In the genomic region with DNA sequence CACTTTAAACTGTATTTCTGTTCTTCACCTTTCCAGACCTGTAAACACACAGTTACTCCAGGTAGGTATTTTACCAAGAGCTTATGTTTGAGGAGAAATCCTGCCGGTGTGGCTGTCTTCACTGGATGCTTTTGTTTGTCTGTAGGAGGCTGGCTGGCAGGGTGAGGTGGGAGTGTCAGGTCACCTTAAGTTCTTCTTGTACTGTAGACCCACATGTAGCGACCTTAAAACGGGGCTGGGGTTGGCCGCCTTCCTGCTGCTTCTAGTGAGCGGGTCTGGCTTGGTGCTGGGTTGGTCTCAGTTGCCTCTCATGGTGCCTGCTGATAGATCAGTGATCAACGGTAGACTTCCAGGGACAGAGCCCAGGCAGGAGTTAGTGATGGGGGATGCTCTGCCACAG, we compare ENCODE assay signal across 18 mouse cellular contexts.
DNase-seq lines count a peak whose midpoint lies in the region; ATAC-seq and TF ChIP-seq lines count a peak whose summit lies in the region.
"Had no signal": no experiment of that assay in that cellular context is flagged by ENCODE, and none has a peak within 500 bp of the region (broad histone marks: within the 10 kb centered on the region; RNA-seq: fewer than 3 reads in every experiment).

No protein-coding gene starts in this region.

- H3K27ac ChIP-seq in heart, embryonic 10.5 days: peak overlapping the region; percentile 73
- 0 out of 2 replicates have a peak overlapping the region, but pooled peaks have one; percentile 7 for H3K27ac ChIP-seq in kidney, embryonic 14.5 days (ENCODE audit: low read depth, low read length)
- 0 out of 2 replicates have a peak overlapping the region, but pooled peaks have one; percentile 15 for H3K27ac ChIP-seq in lung, embryonic 16.5 days (ENCODE audit: low read length)
- 0 out of 2 replicates have a peak overlapping the region, but pooled peaks have one; percentile 46 for H3K27ac ChIP-seq in stomach, embryonic 15.5 days
- no peak overlapping the region for H3K27ac ChIP-seq in midbrain, postnatal 0 days (ENCODE audit: low read depth, low read length)
- H3K27ac ChIP-seq: hindbrain, embryonic 13.5 days; intestine, embryonic 15.5 days; left cerebral cortex, adult 2 months; limb, embryonic 13.5 days had no signal

- peak; percentile 12; the same call in 1 of the 2 replicates for ATAC-seq in kidney, embryonic 14.5 days (ENCODE audit: low FRiP score, low TSS enrichment)
- ATAC-seq in lung, embryonic 16.5 days (ENCODE audit: low read depth): no peak
- ATAC-seq in stomach, embryonic 15.5 days (ENCODE audit: insufficient read depth, low FRiP score, low read depth): no peak
- no peak for ATAC-seq in midbrain, postnatal 0 days (ENCODE audit: low FRiP score)
- ATAC-seq: forebrain, embryonic 16.5 days had no signal

- no peak overlapping the region for H3K4me3 ChIP-seq in heart, embryonic 10.5 days
- H3K4me3 ChIP-seq in kidney, embryonic 14.5 days (ENCODE audit: low read length): no peak overlapping the region
- H3K4me3 ChIP-seq in lung, embryonic 16.5 days (ENCODE audit: low read length): no peak overlapping the region
- H3K4me3 ChIP-seq in stomach, embryonic 15.5 days (replicated peaks): no peak overlapping the region
- no peak overlapping the region for H3K4me3 ChIP-seq in midbrain, postnatal 0 days (ENCODE audit: low read depth, low read length)
- H3K4me3 ChIP-seq: erythroblast, embryonic 14.5 days; hindbrain, embryonic 13.5 days; intestine, embryonic 15.5 days; left cerebral cortex, adult 2 months; limb, embryonic 13.5 days had no signal

- no peaks in the 10 kb centered on the region for H3K9me3 ChIP-seq in heart, embryonic 10.5 days
- no peaks in the 10 kb centered on the region for H3K9me3 ChIP-seq in kidney, embryonic 14.5 days (ENCODE audit: control insufficient read depth, low read length)
- H3K9me3 ChIP-seq in lung, embryonic 16.5 days (ENCODE audit: control insufficient read depth, low read length): no peaks in the 10 kb centered on the region
- no peaks in the 10 kb centered on the region for H3K9me3 ChIP-seq in stomach, embryonic 15.5 days
- H3K9me3 ChIP-seq in midbrain, postnatal 0 days (ENCODE audit: low read length): no peaks in the 10 kb centered on the region
- H3K9me3 ChIP-seq: hindbrain, embryonic 13.5 days; intestine, embryonic 15.5 days; limb, embryonic 13.5 days had no signal

- H3K9ac ChIP-seq in kidney, embryonic 14.5 days (ENCODE audit: low read depth, low read length): no peak overlapping the region
- no peak overlapping the region for H3K9ac ChIP-seq in lung, embryonic 16.5 days (ENCODE audit: low read length)
- no peak overlapping the region for H3K9ac ChIP-seq in stomach, embryonic 15.5 days
- no peak overlapping the region for H3K9ac ChIP-seq in midbrain, postnatal 0 days (replicated peaks; ENCODE audit: low read length, poor library complexity, severe bottlenecking)
- H3K9ac ChIP-seq: hindbrain, embryonic 13.5 days; intestine, embryonic 15.5 days; limb, embryonic 13.5 days had no signal

- peaks cover 89% of the 10 kb centered on the region for H3K4me1 ChIP-seq in heart, embryonic 10.5 days
- peaks cover 53% of the 10 kb centered on the region for H3K4me1 ChIP-seq in kidney, embryonic 14.5 days (ENCODE audit: control insufficient read depth, insufficient read depth, low read length)
- H3K4me1 ChIP-seq in lung, embryonic 16.5 days (replicated peaks; ENCODE audit: control insufficient read depth, insufficient read depth, low read length): peaks cover 29% of the 10 kb centered on the region
- peaks cover 4% of the 10 kb centered on the region for H3K4me1 ChIP-seq in stomach, embryonic 15.5 days
- 0 out of 2 replicates have a peak, but pooled peaks cover 3% of the 10 kb centered on the region for H3K4me1 ChIP-seq in midbrain, postnatal 0 days (ENCODE audit: insufficient read depth, low read length)

- no peak for DNase-seq in heart, embryonic 10.5 days (ENCODE audit: low spot score)
- DNase-seq in heart, postnatal 36 days: no peak
- no peak for DNase-seq in kidney, adult 18-20 months
- no peak for DNase-seq in lung, postnatal 36 days
- no peak for DNase-seq in midbrain, postnatal 0 days (ENCODE audit: low spot score)
- DNase-seq: cerebellum, adult 9-11 months; embryo, embryonic 11 days; right cerebral cortex, postnatal 4 days; thymus, postnatal 14 days had no signal

- no peak overlapping the region for H3K4me2 ChIP-seq in kidney, embryonic 14.5 days (replicated peaks; ENCODE audit: low read depth, low read length)
- H3K4me2 ChIP-seq in lung, embryonic 16.5 days (ENCODE audit: low read depth, low read length): no peak overlapping the region
- no peak overlapping the region for H3K4me2 ChIP-seq in stomach, embryonic 15.5 days
- H3K4me2 ChIP-seq in midbrain, postnatal 0 days (ENCODE audit: low read depth, low read length, poor library complexity, severe bottlenecking): no peak overlapping the region
- H3K4me2 ChIP-seq: hindbrain, embryonic 13.5 days; intestine, embryonic 15.5 days; limb, embryonic 13.5 days had no signal

- no peaks in the 10 kb centered on the region for H3K27me3 ChIP-seq in heart, embryonic 10.5 days (ENCODE audit: insufficient read depth, poor library complexity, severe bottlenecking)
- no peaks in the 10 kb centered on the region for H3K27me3 ChIP-seq in kidney, embryonic 14.5 days (ENCODE audit: control insufficient read depth, insufficient read depth, low read length)
- no peaks in the 10 kb centered on the region for H3K27me3 ChIP-seq in lung, embryonic 16.5 days (ENCODE audit: control insufficient read depth, insufficient read depth, low read depth, low read length)
- H3K27me3 ChIP-seq in stomach, embryonic 15.5 days (replicated peaks): no peaks in the 10 kb centered on the region
- H3K27me3 ChIP-seq in midbrain, postnatal 0 days (ENCODE audit: insufficient read depth, low read length): no peaks in the 10 kb centered on the region
- H3K27me3 ChIP-seq: hindbrain, embryonic 13.5 days; intestine, embryonic 15.5 days; limb, embryonic 13.5 days had no signal

- TF ChIP-seq CTCF in midbrain, postnatal 0 days (IDR thresholded peaks at IDR 0.05): no peak

- intact Hi-C loops in heart, postnatal 36 days (cut with DNase I): no loop called here

- 68% methylated on average over 6 of the region's 6 CpGs for WGBS in heart, embryonic 10.5 days
- 47% methylated on average over 6 of the region's 6 CpGs for WGBS in kidney, embryonic 14.5 days
- 59% methylated on average over 6 of the region's 6 CpGs for WGBS in lung, embryonic 16.5 days
- WGBS in stomach, embryonic 15.5 days: 62% methylated on average over 6 of the region's 6 CpGs
- WGBS in midbrain, postnatal 0 days: 84% methylated on average over 6 of the region's 6 CpGs

- peaks cover 7% of the 10 kb centered on the region; the same call in 1 of the 2 replicates for H3K36me3 ChIP-seq in heart, embryonic 10.5 days
- H3K36me3 ChIP-seq in kidney, embryonic 14.5 days (ENCODE audit: control insufficient read depth, insufficient read depth, low read length): peaks cover 3% of the 10 kb centered on the region; the same call in 1 of the 2 replicates
- H3K36me3 ChIP-seq in lung, embryonic 16.5 days (ENCODE audit: control insufficient read depth, insufficient read depth, low read length): no peaks in the 10 kb centered on the region
- H3K36me3 ChIP-seq in stomach, embryonic 15.5 days: no peaks in the 10 kb centered on the region
- no peaks in the 10 kb centered on the region for H3K36me3 ChIP-seq in midbrain, postnatal 0 days (ENCODE audit: insufficient read depth, low read length)
- H3K36me3 ChIP-seq: intestine, embryonic 15.5 days had no signal
